Mouse (Mus musculus) myocyte (in vitro differentiated cells): ENCODE results near the gene Rbm7.

Source experiments
- CEBPB ChIP-seq: IDR thresholded peaks from 2 replicates; pipeline ENCODE4 v1.6.1; 2011; ENCODE audit warnings: mild to moderate bottlenecking, moderate library complexity; ENCODE audit not compliant: poor library complexity, insufficient read depth, severe bottlenecking
- E2F4 ChIP-seq: IDR thresholded peaks from one replicate; pipeline ENCODE4 v1.6.1; 2011; ENCODE audit warnings: mild to moderate bottlenecking, control low read depth, moderate library complexity; ENCODE audit not compliant: insufficient read depth
- MYOG ChIP-seq, 3 experiments: IDR thresholded peaks; one replicate each; pipeline ENCODE4 v1.6.1; 2011; ENCODE audit warnings: control low read depth in 2 of 3, low read depth in 2 of 3, mild to moderate bottlenecking in 2 of 3; ENCODE audit not compliant: insufficient read length in 2 of 3, control insufficient read depth in 1 of 3, insufficient read depth in 1 of 3
- POLR2A ChIP-seq: IDR thresholded peaks from one replicate; pipeline ENCODE4 v1.6.1; 2011; ENCODE audit warnings: low read depth, mild to moderate bottlenecking, control low read depth, moderate library complexity; ENCODE audit not compliant: insufficient read length
- POLR2AphosphoS2 ChIP-seq: IDR thresholded peaks from one replicate; pipeline ENCODE4 v1.6.1; 2011; ENCODE audit warnings: low read depth, control low read depth; ENCODE audit not compliant: insufficient read length
- USF1 ChIP-seq: IDR thresholded peaks from one replicate; pipeline ENCODE4 v1.6.1; 2011; ENCODE audit warnings: low read depth, mild to moderate bottlenecking, control low read depth, moderate library complexity

GRCm38 (mm10) chr9:48450066-48450465, 45.0 kb downstream of the Rbm7 start:
- TF ChIP-seq POLR2A (no peak), USF1 (no peak), POLR2AphosphoS2 (no peak), E2F4 (no peak), CEBPB (no peak), MYOG (IDR thresholded peaks at IDR 0.05; ENCODE audit: control insufficient read depth in 1 of 3, insufficient read depth in 1 of 3, insufficient read length in 2 of 3, low read depth in 2 of 3) (no peak)
